ENCODE assay signal across 8 mouse cellular contexts in genomic region chr2:163823248-163823647, GRCm38 (mm10). TPM values are rescaled to one million over a fixed set of nuclear protein-coding genes. Genes with fewer than 3 reads are reported as not detected.
DNase-seq lines count a peak whose midpoint lies in the region; ATAC-seq and TF ChIP-seq lines count a peak whose summit lies in the region.

No protein-coding gene starts in this region.

- H3K27ac ChIP-seq in forebrain, embryonic 14.5 days (ENCODE audit: low read depth, low read length), result no peak overlapping the region
- H3K27ac ChIP-seq in intestine, embryonic 15.5 days, result no peak overlapping the region
- H3K27ac ChIP-seq in liver, embryonic 13.5 days, result no peak overlapping the region
- H3K27ac ChIP-seq in olfactory bulb, adult 2 months (ENCODE audit: insufficient read depth, low read depth, low read length), result no peak overlapping the region

- no peaks in the 10 kb centered on the region for H3K36me3 ChIP-seq in forebrain, embryonic 14.5 days (ENCODE audit: control insufficient read depth, insufficient read depth, low read length)
- no peaks in the 10 kb centered on the region for H3K36me3 ChIP-seq in intestine, embryonic 15.5 days
- H3K36me3 ChIP-seq in liver, embryonic 13.5 days, result no peaks in the 10 kb centered on the region

- no peak overlapping the region for H3K4me3 ChIP-seq in forebrain, embryonic 14.5 days (ENCODE audit: low read depth, low read length)
- no peak overlapping the region for H3K4me3 ChIP-seq in intestine, embryonic 15.5 days (replicated peaks)
- no peak overlapping the region for H3K4me3 ChIP-seq in liver, embryonic 13.5 days (replicated peaks)
- no peak overlapping the region for H3K4me3 ChIP-seq in olfactory bulb, adult 2 months (ENCODE audit: insufficient read depth, low read depth, low read length)

- no peak overlapping the region for H3K9ac ChIP-seq in forebrain, embryonic 14.5 days (ENCODE audit: low read length)
- H3K9ac ChIP-seq in intestine, embryonic 15.5 days, result no peak overlapping the region
- H3K9ac ChIP-seq in liver, embryonic 13.5 days, result no peak overlapping the region

- no peaks in the 10 kb centered on the region for H3K9me3 ChIP-seq in forebrain, embryonic 14.5 days (replicated peaks; ENCODE audit: control insufficient read depth, low read length)
- no peaks in the 10 kb centered on the region for H3K9me3 ChIP-seq in intestine, embryonic 15.5 days
- H3K9me3 ChIP-seq in liver, embryonic 13.5 days (replicated peaks), result no peaks in the 10 kb centered on the region

- H3K4me1 ChIP-seq in forebrain, embryonic 14.5 days (ENCODE audit: control insufficient read depth, insufficient read depth, low read length), result no peaks in the 10 kb centered on the region
- no peaks in the 10 kb centered on the region for H3K4me1 ChIP-seq in intestine, embryonic 15.5 days (replicated peaks)
- no peaks in the 10 kb centered on the region for H3K4me1 ChIP-seq in liver, embryonic 13.5 days (replicated peaks)
- peaks cover 4% of the 10 kb centered on the region; the same call in 1 of the 2 replicates for H3K4me1 ChIP-seq in olfactory bulb, adult 2 months (ENCODE audit: control insufficient read depth, insufficient read depth, low read length)

- ATAC-seq in CD4-positive, CD25-positive, alpha-beta regulatory T cell, adult 4 months, result no peak
- ATAC-seq in forebrain, embryonic 14.5 days, result no peak
- no peak for ATAC-seq in intestine, embryonic 15.5 days
- ATAC-seq in liver, embryonic 13.5 days (ENCODE audit: low read depth), result no peak

- no peak overlapping the region for H3K4me2 ChIP-seq in forebrain, embryonic 14.5 days (ENCODE audit: low read length)
- peak overlapping the region; percentile 33 for H3K4me2 ChIP-seq in intestine, embryonic 15.5 days (replicated peaks)
- 0 out of 2 replicates have a peak overlapping the region, but pooled peaks have one; percentile 7 for H3K4me2 ChIP-seq in liver, embryonic 13.5 days

- WGBS in forebrain, embryonic 14.5 days, result 7% methylated on average over 4 of the region's 4 CpGs
- WGBS in intestine, embryonic 15.5 days, result 7% methylated on average over 4 of the region's 4 CpGs
- 3% methylated on average over 4 of the region's 4 CpGs for WGBS in liver, embryonic 13.5 days (ENCODE audit: insufficient replicate concordance)
- 8% methylated on average over 4 of the region's 4 CpGs for WGBS in olfactory bulb, adult 2 months

- no peak for TF ChIP-seq POLR2A in olfactory bulb, adult 2 months (IDR thresholded peaks at IDR 0.05; ENCODE audit: insufficient read depth, low read depth, low read length)

- H3K27me3 ChIP-seq in forebrain, embryonic 14.5 days (replicated peaks; ENCODE audit: control insufficient read depth, insufficient read depth, low read length), result no peaks in the 10 kb centered on the region
- H3K27me3 ChIP-seq in intestine, embryonic 15.5 days (replicated peaks), result no peaks in the 10 kb centered on the region
- no peaks in the 10 kb centered on the region for H3K27me3 ChIP-seq in liver, embryonic 13.5 days

- TF ChIP-seq CTCF in olfactory bulb, adult 2 months (IDR thresholded peaks at IDR 0.05; ENCODE audit: insufficient read depth, low read depth, low read length), result peak; percentile 93

- DNase-seq in CD4-positive, CD25-positive, alpha-beta regulatory T cell, adult 2 months (ENCODE audit: low read depth, low spot score), result peak; percentile 62
- DNase-seq in urinary bladder, postnatal 36 days (ENCODE audit: low spot score in 2 of 2), result peak; percentile 22 to 24
- no peak for DNase-seq in urinary bladder, postnatal 10 days (ENCODE audit: low spot score)
- peak; percentile 55 for DNase-seq in forebrain, embryonic 14.5 days (ENCODE audit: low spot score)
- no peak for DNase-seq in liver, embryonic 13.5 days

RNA-seq across cellular contexts. Expression of gene Ccn5, which starts 2.6 kb away (rescaled TPM):
- not detected for polyA plus RNA-seq in CD4-positive, CD25-positive, alpha-beta regulatory T cell, adult 4 months (2017; shearing (Covaris generic))
- polyA plus RNA-seq in forebrain, embryonic 14.5 days (2014; fragmentation: Nextera tagmentation; extraction: Ambion mirVana), result 0.13 TPM in 1 of 2 replicates, not detected in the other
- polyA plus RNA-seq in intestine, embryonic 15.5 days (2015; fragmentation: Nextera tagmentation; extraction: Ambion mirVana), result 0.15 and 0.24 TPM in 2 replicates
- 0.09 and 0.13 TPM in 2 replicates for polyA plus RNA-seq in liver, embryonic 13.5 days (2015; fragmentation: Nextera tagmentation; extraction: Ambion mirVana)
- polyA plus RNA-seq in olfactory bulb, adult 2 months (2012; ENCODE audit: insufficient read depth, insufficient read length, low replicate concordance, missing spikeins), result not detected in 2 replicates

RNA-seq across cellular contexts. Expression of gene Kcnk15, which starts 30.2 kb away (rescaled TPM):
- not detected for polyA plus RNA-seq in CD4-positive, CD25-positive, alpha-beta regulatory T cell, adult 4 months (2017; shearing (Covaris generic))
- not detected in 2 replicates for polyA plus RNA-seq in forebrain, embryonic 14.5 days (2014; fragmentation: Nextera tagmentation; extraction: Ambion mirVana)
- polyA plus RNA-seq in intestine, embryonic 15.5 days (2015; fragmentation: Nextera tagmentation; extraction: Ambion mirVana), result not detected in 2 replicates
- polyA plus RNA-seq in liver, embryonic 13.5 days (2015; fragmentation: Nextera tagmentation; extraction: Ambion mirVana), result not detected in 2 replicates
- not detected in 2 replicates for polyA plus RNA-seq in olfactory bulb, adult 2 months (2012; ENCODE audit: insufficient read depth, insufficient read length, low replicate concordance, missing spikeins)

Comparison
In these comparisons a context has a peak if more than half of its experiments do, and no peak if none do; other contexts are left out.
1. DNase-seq: peak in CD4-positive, CD25-positive, alpha-beta regulatory T cell, adult 2 months (single experiment), urinary bladder, postnatal 36 days (2 of 2) and forebrain, embryonic 14.5 days (single experiment); none in urinary bladder, postnatal 10 days (single experiment) and liver, embryonic 13.5 days (single experiment).